Mouse (Mus musculus): ENCODE results near the gene Mecr.

Mecr gene

DNA sequence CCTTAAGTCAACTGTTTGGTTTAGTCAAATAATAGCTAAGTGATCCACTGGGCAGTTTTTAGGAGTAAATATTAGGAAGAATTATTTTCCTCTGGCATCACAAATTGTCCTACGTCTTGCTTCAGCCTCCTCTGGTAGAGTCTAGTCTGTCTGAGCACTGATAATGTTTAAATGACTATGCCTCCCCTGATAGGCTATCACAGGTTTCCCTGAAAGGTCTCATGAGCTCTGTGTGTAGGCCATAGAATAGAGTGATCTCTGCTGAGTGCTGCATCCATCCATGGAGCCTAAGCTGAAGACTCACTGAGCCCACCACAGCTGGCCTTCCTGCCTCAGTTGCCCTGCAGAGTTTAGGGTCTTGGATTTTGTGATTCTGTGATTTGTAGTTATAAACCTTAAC lies 45.3 kb downstream of the Mecr start:
- DNase-seq (ENCODE audit: low spot score in 2 of 2), result no peak

DNA sequence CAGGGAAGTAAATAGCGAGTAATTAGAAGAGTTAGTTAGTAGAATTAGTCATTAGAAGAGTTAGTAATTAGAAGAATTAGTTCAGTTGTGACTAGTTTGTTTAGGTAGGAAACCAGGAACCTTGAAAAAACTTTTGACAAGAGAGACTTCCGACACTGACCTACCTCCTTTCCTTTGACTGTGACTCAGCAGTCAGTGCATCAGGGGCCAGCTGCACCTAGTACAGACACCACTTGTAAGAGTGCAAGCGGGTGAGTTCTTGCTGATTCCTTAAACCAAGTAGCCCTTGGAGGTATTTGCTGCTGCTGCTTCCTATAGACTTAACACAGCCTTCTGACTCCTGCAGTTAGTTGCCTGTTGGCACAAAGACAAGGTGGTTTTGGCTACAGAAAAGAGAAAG lies 47.4 kb downstream of the Mecr start:
- no peak for DNase-seq (ENCODE audit: low spot score in 2 of 2)

DNA sequence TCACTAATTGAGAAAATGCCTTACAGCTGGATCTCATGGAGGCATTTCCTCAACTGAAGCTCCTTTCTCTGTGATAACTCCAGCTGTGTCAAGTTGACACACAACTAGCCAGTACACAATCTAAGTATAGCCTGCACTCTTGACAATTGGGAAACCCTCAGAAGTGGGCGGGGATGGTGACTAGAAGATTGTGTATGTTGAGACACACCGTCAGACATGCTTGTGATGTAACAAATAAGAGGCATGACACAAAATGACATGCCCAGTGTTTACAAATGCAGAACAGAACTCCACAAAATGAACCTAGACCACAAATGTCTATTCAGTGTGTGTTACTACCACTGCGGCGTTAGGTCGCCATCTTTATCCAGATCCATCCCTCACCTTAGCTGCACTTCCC lies 53.8 kb downstream of the Mecr start:
- no peak for DNase-seq (ENCODE audit: low spot score in 2 of 2)

DNA sequence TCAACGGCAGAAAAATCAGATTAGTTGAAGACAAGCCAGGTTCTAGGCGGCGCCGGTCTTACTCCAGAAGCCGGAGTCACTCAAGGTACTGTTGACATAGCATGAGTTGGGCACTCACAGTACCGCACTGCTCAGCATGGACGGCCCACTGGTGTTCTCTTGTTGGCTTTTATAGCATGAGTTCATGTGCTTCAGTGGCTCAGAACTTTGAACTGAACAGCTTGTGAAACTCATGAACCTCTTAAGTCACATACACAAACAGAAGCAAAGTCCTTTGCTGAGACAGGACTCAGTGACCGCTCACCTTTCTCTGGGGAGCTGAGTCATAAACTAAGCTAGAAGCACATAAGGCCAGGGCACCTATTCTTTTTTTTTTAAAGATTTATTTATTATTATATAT lies 54.5 kb downstream of the Mecr start:
- DNase-seq (ENCODE audit: low spot score in 2 of 2), result no peak

DNA sequence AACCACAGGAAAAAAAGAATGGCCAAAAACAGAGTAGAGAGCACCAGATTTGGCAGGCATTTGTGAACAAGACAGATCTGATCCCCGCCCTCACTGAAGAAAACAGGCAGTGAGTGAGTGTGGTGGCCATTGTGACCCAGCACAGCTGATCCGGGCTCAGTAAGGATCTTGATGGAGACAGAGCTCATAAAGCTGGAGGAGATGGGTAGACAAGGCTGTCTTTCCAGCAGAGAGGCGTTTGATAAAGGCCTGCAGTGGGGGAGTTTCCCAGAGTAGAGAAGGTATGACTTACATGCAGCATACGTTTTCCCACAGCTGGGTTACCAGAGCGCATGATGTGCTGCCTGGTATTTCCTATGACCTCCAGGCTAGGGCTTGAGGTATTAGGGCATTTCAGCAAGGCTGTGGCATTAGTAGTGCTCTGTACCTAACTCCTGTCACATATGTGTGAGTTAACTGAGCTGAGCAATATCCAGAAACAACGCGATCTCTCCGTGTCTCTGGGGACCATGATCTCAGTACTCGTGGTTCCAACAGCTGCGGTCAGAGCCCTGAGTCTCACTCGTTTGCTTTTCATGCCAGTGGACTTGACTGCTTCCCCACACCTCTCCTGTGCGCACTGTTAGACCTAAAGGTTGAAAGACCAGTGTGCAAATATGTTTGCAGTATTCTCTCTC lies 55.4 kb downstream of the Mecr start:
- no peak for DNase-seq (ENCODE audit: low spot score in 2 of 2)

DNA sequence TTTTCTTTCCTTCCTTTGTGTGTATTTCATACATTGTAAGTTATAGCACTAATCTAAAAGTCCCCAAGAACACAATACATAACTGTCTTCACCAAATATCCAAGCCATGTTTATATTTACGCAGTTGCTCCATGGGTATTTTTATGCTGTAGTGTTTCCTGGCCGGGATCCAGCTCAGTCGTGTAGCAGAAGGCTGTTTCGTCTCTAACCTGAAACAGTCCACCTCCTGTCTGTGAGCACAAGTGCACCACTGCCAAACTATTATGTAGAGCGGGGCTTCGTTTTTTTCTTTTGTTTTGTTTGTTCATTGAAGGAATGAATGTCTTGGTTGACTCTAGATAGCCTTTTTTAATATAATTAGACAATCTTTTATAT lies 55.9 kb downstream of the Mecr start:
- DNase-seq (ENCODE audit: low spot score in 2 of 2), result no peak

DNA sequence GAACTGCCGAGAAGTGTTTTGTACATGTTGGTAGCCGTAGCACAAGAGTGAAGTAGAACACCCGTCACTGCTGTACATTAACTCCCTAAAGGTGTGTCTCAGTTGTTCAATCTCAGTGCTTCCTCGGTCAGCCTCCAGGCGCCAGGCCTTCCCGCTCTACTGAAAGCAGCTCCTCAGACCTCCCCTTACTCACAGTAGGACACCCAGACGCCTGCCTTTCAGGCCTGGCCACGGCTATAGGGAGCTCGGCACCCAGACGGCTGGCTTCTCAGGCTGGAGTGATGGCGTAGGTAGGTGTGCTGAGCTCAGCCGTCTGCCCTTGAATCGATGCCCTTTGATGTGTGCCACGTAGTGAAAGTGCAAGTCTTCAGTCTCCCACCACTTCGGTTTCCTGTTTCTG lies 57.8 kb downstream of the Mecr start:
- DNase-seq (ENCODE audit: low spot score in 2 of 2), result no peak

DNA sequence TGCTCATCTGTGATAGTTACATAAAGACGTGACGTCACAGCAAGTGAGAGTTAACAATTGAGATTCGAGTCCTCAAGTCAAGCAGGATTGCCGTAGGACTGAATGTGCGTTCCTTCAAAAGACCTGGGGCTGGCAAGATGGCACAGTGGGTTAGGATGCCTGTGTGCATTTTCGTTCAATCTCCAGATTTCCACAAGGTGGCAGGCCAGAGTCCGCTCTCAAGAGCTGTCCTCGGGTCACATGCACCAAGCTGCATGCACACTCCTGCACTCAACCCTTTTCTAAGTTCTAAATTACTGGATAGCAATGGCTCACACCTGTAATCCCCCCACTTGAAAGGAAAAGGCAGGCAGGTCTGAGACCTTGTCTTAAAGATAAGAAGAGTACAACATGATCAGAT lies 61.2 kb downstream of the Mecr start:
- DNase-seq (ENCODE audit: low spot score in 2 of 2), result no peak

DNA sequence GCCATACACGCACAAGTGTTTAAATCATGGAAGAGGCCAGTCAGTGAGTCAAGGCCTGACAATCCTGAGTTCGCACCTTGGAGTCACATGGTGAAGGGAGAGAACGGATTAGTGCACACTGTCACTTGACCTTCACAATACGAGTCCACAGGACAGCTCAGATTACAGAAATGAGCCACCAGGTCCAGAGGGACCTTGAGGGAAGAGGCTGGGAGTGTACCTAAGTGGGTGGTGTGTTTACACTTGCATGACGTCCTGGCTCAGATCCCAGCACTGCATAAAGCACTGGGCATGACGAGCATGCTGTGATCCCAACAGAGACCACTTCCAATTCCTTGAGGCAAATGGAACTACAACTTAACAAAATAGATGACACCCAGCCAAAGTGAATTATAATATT lies 63.2 kb downstream of the Mecr start:
- no peak for DNase-seq (ENCODE audit: low spot score in 2 of 2)

DNA sequence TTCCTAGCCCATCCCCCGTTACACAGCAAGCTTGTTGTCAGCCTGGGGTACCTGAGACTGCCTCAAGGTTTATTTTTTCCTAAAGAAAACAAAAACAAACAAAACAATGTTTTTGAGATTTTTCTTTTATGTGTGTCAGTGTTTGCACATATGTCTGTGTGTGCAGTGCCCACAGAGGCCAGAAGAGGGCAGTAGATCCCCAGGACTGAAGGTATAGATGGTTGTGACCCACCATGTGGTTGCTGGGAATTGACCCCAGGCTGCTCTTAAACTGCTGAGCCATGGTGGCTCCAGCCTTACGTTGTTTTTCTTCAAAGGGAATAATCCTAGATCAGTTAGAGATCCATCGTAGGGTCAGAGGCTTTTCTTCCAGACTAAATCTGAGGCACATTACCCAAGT lies 64.6 kb downstream of the Mecr start:
- no peak for DNase-seq (ENCODE audit: low spot score in 2 of 2)

DNA sequence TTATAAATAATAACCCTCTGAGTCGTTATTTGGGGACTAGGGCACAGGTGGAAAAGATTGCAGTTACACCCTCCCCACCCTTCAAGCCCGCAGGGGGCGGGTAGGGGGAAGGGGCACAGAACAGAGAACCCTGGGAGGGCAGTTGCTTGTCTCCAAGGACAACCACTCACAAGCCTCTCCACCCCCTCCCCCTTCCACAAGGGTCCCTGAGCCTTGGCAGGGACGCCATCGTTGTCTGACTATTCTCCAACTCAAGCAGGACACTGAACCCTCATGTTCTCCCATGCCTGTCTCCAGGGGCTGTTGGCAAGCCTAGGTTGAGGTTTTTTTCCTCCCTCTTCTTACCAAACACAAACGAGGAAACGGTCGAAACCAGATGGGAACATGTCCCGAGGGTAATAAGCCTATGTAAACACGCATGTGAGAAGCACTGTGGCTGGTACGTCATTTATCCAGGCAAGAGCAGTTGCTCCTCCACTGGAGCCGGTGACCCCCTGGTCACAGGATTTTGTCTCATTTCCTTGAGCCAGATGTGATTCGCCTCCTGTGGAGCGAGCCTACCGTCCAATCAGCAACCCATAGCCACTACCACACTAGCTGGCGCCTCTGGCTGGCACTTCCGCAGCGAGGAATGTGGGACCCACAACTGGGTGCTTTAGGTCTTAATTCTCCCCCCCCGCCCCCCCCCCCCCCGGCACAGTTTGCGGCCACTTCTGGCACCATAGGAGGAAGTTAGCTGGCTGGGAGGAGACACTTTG lies 67.1 kb downstream of the Mecr start:
- no peak for DNase-seq (ENCODE audit: low spot score in 2 of 2)

DNA sequence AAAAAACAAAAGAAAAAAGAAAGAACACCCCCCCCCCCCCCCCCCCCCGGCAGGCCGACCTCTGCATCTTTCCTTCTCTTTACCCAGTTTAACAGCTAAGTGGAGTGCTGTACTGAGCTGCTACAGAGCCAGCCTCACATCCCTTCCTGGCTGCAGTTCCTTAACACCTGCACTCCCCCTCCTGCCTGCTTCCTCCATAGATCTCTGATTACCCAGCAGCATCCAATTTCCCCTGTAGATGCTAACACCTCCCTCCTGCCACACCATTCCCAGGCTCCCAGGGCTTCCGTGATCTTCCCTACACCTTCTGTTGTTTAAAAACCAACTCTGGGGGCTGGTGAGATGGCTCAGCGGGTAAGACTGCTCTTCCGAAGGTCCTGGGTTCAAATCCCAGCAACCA lies 68.3 kb downstream of the Mecr start:
- no peak for DNase-seq (ENCODE audit: low spot score in 2 of 2)

DNA sequence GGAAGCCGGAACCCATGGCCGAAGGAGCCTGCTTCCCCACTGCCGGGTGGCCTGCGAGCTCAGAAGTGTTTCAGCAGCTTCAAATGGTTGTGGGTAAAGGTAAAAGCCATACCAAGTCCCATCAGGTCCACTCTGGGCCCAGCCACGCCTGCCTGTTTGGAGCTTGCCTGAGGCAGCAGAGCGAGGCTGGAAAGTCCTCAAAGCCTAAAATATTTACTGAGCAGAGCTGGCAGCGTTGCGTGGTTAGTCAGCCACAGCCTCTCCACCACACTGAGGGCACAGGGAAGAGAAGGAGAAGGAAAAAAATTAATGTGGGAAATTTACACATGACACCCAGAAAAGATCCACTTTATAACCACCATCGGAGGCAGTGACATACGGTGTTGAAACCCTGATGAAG lies 70.3 kb downstream of the Mecr start:
- DNase-seq (ENCODE audit: low spot score in 2 of 2), result no peak

DNA sequence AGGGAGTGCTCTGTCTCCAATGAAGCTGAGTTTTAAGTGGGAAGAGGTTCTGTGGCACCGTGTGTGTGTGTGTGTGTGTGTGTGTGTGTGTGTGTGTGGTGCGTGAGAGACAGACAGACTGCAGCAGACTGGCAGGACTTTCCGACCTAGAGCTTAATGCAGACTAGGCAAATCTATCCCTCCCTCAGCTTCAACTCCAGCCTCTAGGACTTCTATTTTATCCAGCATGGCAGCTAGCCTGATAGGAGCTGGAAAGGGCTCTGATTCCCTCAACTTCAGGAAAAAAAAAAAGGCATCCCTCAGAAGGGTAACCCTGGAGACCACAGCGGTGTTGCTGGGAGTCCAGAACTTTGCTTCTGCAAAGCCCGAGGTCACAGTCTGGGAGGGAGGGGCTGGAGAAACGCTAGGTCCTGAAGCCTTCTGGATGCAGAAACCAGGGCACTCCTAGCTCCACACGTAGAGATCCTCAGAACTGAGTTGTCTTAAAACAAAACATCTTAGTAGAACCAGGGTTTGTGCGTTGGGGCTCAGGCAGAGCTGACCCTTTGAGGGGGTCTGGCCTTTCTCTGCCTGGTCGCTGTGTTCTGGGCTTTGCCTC lies 70.9 kb downstream of the Mecr start:
- no peak for DNase-seq (ENCODE audit: low spot score in 2 of 2)

DNA sequence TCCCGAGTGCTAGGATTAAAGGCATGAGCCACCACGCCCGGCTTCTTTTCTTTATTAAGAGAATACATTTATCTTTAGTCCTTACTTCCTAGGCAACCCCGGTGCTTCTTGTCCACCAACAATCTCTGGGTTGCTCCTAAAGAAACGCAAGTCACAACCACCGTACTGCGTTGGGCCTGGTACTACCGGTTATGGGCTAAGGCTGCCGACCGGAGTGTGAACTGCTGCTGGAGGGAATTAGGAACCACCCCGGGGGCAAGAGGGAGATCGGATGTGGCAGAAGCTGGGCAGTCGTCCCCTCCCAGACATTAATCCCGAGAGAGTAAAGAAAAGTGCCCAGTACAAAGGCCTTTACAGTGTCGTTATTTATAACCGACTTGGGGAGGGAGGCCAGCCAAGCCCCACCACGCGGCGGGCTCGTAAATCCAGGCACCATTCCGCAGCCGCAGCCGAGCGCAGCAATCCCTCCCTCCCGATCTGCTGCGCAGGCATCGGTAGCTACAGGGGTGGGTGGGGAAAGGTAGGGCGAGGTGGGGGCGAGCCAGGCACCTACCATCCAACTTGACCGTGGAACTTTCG lies 71.7 kb downstream of the Mecr start:
- DNase-seq (ENCODE audit: low spot score in 2 of 2), result no peak

DNA sequence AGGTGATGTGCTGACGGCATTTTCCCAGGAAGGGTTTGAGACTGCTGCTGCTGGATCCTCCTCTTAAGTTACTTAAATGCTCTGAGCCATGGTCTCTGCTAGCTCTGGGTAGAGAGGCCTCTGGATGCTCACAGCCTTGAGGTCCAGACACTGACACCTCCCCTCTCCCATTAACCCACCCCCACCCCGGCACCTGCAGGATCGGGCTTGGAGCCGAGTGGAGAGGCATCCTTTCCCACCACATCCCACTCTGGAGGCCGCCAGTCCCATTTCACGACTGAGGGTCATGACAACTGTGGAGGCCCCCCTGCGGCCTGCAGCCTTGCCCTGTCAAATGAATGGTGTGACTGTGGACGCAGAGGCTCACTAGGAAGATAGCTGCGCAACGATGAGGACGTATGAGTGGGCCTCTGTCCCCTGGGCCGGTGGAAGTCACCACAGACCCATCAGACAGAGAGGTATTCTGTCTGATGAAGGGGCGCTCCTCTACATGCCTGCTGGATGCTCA lies 72.6 kb downstream of the Mecr start:
- no peak for DNase-seq (ENCODE audit: low spot score in 2 of 2)

DNA sequence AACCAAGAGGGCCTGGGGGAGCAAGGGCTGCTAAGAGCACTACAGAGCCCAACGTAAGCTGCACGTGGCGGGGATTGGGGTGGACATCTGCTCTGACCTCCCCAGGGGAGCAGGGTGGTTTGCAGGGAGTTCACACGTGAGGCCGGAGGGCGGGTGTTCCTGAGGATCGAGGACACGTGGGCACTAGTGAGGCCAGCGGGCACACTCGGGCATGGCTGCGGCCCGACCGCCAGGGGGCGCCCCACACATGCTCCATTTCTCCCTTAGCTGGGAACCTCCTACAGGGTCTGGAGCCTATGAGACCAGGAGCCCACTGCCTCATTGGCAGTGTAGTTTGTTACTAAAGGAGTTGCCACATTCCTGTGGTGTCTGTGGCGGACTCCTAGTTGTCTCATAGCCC lies 73.2 kb downstream of the Mecr start:
- peak; percentile 79 to 94 for DNase-seq (ENCODE audit: low spot score in 2 of 2)

DNA sequence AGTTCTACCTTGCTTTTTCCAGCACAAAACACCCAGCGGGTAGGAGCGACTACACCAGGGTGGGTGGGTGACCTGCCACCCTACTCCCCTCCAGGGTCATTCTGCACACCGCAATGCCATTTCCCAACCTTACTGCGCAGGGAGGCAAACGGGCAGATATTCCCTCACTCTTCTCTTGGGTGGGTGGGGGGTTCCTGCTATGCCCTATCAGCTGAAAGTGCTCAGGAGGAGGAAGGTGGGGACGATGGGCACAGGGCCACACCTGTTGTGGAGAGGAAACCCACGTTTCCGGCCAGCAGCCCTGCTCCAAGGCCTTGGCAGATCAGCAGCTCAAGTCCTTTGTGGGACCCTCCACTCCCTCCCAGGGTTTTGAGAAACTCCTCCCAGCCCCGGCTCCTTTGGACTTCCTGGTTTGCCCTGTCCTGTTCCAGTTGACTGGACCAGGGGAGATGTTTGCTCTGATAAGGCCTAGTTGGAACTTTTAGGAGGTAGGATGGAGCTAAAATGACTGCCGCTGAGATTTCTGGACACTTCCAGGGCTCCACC lies 73.8 kb downstream of the Mecr start:
- no peak for DNase-seq (ENCODE audit: low spot score in 2 of 2)

Measured in spleen, postnatal 4 days (tissue).